Mouse (Mus musculus): ENCODE measurements at regions not wholly inside any gene's neighbourhood (a gene's known extent, or its start where the extent isn't known, plus 50 kb on each side); places are given as distances from the start of the nearest gene placed in this dataset.
A peak's percentile ranks its signal among the peaks of the same experiment; 100 is the strongest.
"Not testable (repeated sequence)": the region's sequence is repeated elsewhere in the genome, so short reads cannot be mapped to it uniquely, and the experiment has no call there.

- intact Hi-C loops (cut with DNase I); DNase-seq: not testable (repeated sequence)
Observed at GRCm38 (mm10) chr13:75483157-75483915, 223.2 kb upstream of the Ell2 start.

- DNase-seq; intact Hi-C loops (cut with DNase I): not testable (repeated sequence)
Observed at GRCm38 (mm10) chr13:75484252-75484651, 222.3 kb upstream of the Ell2 start.

- DNase-seq = no peak
- intact Hi-C loops (cut with DNase I) = no loop called here
Observed at GRCm38 (mm10) chr13:75501530-75501929, 205.0 kb upstream of the Ell2 start.

GRCm38 (mm10) chr13:75503394-75503793 lies 203.2 kb upstream of the Ell2 start:
- intact Hi-C loops (cut with DNase I) = no loop called here

GRCm38 (mm10) chr13:75514315-75515020 lies 192.1 kb upstream of the Ell2 start:
- intact Hi-C loops (cut with DNase I) = no loop called here
- no peak for DNase-seq

More at GRCm38 (mm10) chr13:75503394-75503793, 203.2 kb upstream of the Ell2 start:
- no peak for DNase-seq

GRCm38 (mm10) chr13:75523293-75524278 lies 183.0 kb upstream of the Ell2 start:
- intact Hi-C loops (cut with DNase I) = no loop called here
- DNase-seq = no peak

GRCm38 (mm10) chr13:75524481-75524880 lies 182.1 kb upstream of the Ell2 start:
- intact Hi-C loops (cut with DNase I) = no loop called here
- DNase-seq = no peak

- intact Hi-C loops (cut with DNase I) = no loop called here
- no peak for DNase-seq
Observed at GRCm38 (mm10) chr13:75531566-75531965, 175.0 kb upstream of the Ell2 start.

- intact Hi-C loops (cut with DNase I) = no loop called here
Observed at GRCm38 (mm10) chr13:75541446-75541845, 165.1 kb upstream of the Ell2 start.

GRCm38 (mm10) chr13:75542253-75542945 lies 164.2 kb upstream of the Ell2 start:
- peak in 1 of 2 experiments; percentile 30 for DNase-seq
- intact Hi-C loops (cut with DNase I) = no loop called here

More at GRCm38 (mm10) chr13:75541446-75541845, 165.1 kb upstream of the Ell2 start:
- DNase-seq = no peak

GRCm38 (mm10) chr13:75542946-75543327 lies 163.6 kb upstream of the Ell2 start:
- intact Hi-C loops (cut with DNase I) = no loop called here

GRCm38 (mm10) chr13:75543595-75543994 lies 163.0 kb upstream of the Ell2 start:
- intact Hi-C loops (cut with DNase I) = no loop called here

More at GRCm38 (mm10) chr13:75542946-75543327, 163.6 kb upstream of the Ell2 start:
- DNase-seq = no peak

GRCm38 (mm10) chr13:75544728-75545127 lies 161.8 kb upstream of the Ell2 start:
- intact Hi-C loops (cut with DNase I) = no loop called here
- no peak for DNase-seq

More at GRCm38 (mm10) chr13:75543595-75543994, 163.0 kb upstream of the Ell2 start:
- no peak for DNase-seq

GRCm38 (mm10) chr13:75547791-75548190 lies 158.8 kb upstream of the Ell2 start:
- DNase-seq = no peak
- intact Hi-C loops (cut with DNase I) = no loop called here

- no peak for DNase-seq
- intact Hi-C loops (cut with DNase I) = no loop called here
Observed at GRCm38 (mm10) chr13:75578971-75579370, 127.6 kb upstream of the Ell2 start.

- no peak for DNase-seq
- intact Hi-C loops (cut with DNase I) = no loop called here
Observed at GRCm38 (mm10) chr13:75590836-75591235, 115.7 kb upstream of the Ell2 start.

GRCm38 (mm10) chr13:75596856-75597255 lies 109.7 kb upstream of the Ell2 start:
- intact Hi-C loops (cut with DNase I) = no loop called here
- DNase-seq = no peak

GRCm38 (mm10) chr13:75598186-75598585 lies 108.4 kb upstream of the Ell2 start:
- intact Hi-C loops (cut with DNase I) = no loop called here
- no peak for DNase-seq

GRCm38 (mm10) chr13:75598675-75599074 lies 107.9 kb upstream of the Ell2 start:
- no peak for DNase-seq
- intact Hi-C loops (cut with DNase I) = no loop called here

- intact Hi-C loops (cut with DNase I) = no loop called here
- no peak for DNase-seq
Observed at GRCm38 (mm10) chr13:75623229-75623628, 83.3 kb upstream of the Ell2 start.

All from gastrocnemius, postnatal 36 days (tissue).